Mouse (Mus musculus): ENCODE measurements around the gene Eif3f.

DNA sequence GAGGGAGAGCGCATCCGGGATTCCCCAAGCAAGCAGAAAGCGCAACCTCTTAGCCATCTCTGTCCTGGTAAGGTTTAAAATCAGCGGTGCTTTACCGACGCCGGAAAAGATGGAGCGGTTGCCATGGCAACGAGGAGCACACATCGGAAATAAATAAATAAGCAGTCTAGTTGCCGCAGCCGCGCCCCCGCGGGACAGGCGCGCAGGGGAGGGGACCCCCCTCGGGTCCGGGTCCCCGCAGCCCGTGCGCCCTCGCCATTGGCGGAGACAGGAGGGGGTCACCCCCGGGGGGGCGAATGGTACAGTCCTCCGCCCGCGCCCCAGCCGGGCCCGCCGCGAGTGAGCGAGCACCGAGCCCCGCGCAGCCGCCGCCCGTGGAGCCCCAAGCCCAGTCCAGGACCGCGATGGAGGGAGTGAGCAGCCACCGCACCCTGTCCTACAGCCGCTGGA lies 16.1 kb downstream of the Eif3f start, which contains the start of gene Tub:
- TF ChIP-seq CTCF (IDR thresholded peaks at IDR 0.05; ENCODE audit: extremely low read depth, insufficient read depth, low read length) (no peak), POLR2A (IDR thresholded peaks at IDR 0.05; ENCODE audit: extremely low read depth, insufficient read depth, low read length) (no peak)
